Mouse (Mus musculus) limb, embryonic 12.5 days (tissue): ENCODE measurements at regions not wholly inside any gene's neighbourhood (a gene's known extent, or its start where the extent isn't known, plus 50 kb on each side); places are given as distances from the start of the nearest gene placed in this dataset.

Experiments
- ATAC-seq: fragments of 200-750 bp; cut with Nextera tagmentation; 2 replicates; pipeline ENCODE4 v1.8.0; 2017; ENCODE audit warnings: low read depth, moderate TSS enrichment; ENCODE audit not compliant: insufficient number of reproducible peaks, insufficient read depth, low FRiP score, low TSS enrichment
- H3K27ac ChIP-seq: fragments of 300-500 bp; sonication (generic); 2 replicates; pipeline ENCODE4 v1.5.1; 2016; ENCODE audit warnings: mild to moderate bottlenecking, moderate library complexity
- H3K27me3 ChIP-seq: fragments of 300-500 bp; sonication (generic); 2 replicates; pipeline ENCODE4 v1.6.1; 2016; ENCODE audit warnings: mild to moderate bottlenecking, moderate library complexity
- H3K36me3 ChIP-seq: fragments of 300-500 bp; sonication (generic); 2 replicates; pipeline ENCODE4 v1.6.1; 2016; ENCODE audit warnings: mild to moderate bottlenecking, moderate library complexity
- H3K4me1 ChIP-seq: fragments of 300-500 bp; sonication (generic); replicated peaks from 2 replicates; pipeline ENCODE4 v1.6.1; 2016
- H3K4me2 ChIP-seq: fragments of 300-500 bp; sonication (generic); 2 replicates; pipeline ENCODE4 v1.6.1; 2016; ENCODE audit warnings: mild to moderate bottlenecking, moderate library complexity
- H3K4me3 ChIP-seq: fragments of 300-500 bp; sonication (generic); replicated peaks from 2 replicates; pipeline ENCODE4 v1.5.1; 2016; ENCODE audit warnings: mild to moderate bottlenecking
- H3K9ac ChIP-seq: fragments of 300-500 bp; sonication (generic); replicated peaks from 2 replicates; pipeline ENCODE4 v1.6.1; 2016; ENCODE audit warnings: mild to moderate bottlenecking, moderate library complexity
- H3K9me3 ChIP-seq: fragments of 300-500 bp; sonication (generic); 2 replicates; pipeline ENCODE4 v1.6.1; 2016; ENCODE audit warnings: mild to moderate bottlenecking, moderate library complexity
- WGBS: fragments of 180-500 bp; shearing (Covaris S2); methylation state at CpG from one replicate; pipeline ENCODE4 v1.1.7; 2016; 5-methylcytosine and 5-hydroxymethylcytosine counted together

DNA sequence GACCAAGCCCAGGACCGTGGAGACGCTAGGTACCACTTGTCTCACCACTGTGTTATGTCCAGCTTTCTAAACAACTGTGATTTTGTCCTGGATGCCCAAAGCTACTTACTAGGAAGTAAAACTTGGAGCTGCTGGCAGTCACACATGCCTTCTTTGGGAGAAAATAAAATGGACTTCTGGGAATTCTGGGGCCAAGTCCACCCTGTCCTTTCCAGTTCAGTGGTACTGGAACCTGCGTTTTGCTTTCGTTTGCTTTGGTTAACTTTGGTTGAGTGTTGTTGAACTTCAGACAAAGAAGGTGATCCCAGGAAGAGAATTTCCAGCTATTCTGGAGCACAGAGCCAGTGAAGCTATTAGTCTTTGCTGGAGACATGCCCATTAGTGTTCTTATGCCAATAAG is 139.8 kb downstream of the Gm9817 start:
- H3K4me1 ChIP-seq: peaks cover 9% of the 10 kb centered on the region
- no peak overlapping the region for H3K27ac ChIP-seq
- no peak overlapping the region for H3K4me2 ChIP-seq
- no peak overlapping the region for H3K9ac ChIP-seq
- H3K4me3 ChIP-seq: no peak overlapping the region
- no peak for ATAC-seq
- H3K27me3 ChIP-seq: no peaks in the 10 kb centered on the region
- H3K9me3 ChIP-seq: no peaks in the 10 kb centered on the region
- WGBS: 97% methylated on average over 4 of the region's 4 CpGs
- no peaks in the 10 kb centered on the region for H3K36me3 ChIP-seq

GRCm38 (mm10) chr13:45219671-45220070 is 141.2 kb downstream of the Gm9817 start:
- no peak for ATAC-seq
- no peak overlapping the region for H3K27ac ChIP-seq
- H3K4me1 ChIP-seq: no peaks in the 10 kb centered on the region
- WGBS: 38% methylated on average over 3 of the region's 3 CpGs
- no peaks in the 10 kb centered on the region for H3K27me3 ChIP-seq
- no peaks in the 10 kb centered on the region for H3K36me3 ChIP-seq
- H3K4me2 ChIP-seq: no peak overlapping the region
- H3K9me3 ChIP-seq: no peaks in the 10 kb centered on the region
- H3K9ac ChIP-seq: no peak overlapping the region
- H3K4me3 ChIP-seq: no peak overlapping the region

DNA sequence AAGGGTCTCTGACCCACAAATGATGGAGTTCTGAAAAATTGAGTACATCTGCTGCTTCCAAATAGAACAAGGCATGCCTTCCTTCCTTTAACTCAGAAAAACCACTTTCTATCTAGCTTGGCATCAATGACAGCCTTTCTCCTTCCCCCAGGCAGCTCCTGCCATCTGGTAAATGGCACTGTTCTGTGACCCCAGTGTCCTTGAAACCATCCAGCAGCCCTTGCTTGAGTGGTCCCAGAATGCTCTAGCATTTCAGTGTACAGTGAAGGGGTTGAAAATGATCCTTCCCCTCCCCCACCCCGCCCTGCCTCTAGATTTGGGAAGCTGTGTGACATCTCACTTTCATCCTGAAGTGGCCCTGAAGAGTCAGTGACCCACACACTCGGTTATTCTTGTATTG is 152.3 kb downstream of the Gm9817 start:
- H3K27me3 ChIP-seq: no peaks in the 10 kb centered on the region; the same call in 1 of the 2 replicates
- no peaks in the 10 kb centered on the region for H3K9me3 ChIP-seq
- no peak overlapping the region for H3K27ac ChIP-seq
- no peak for ATAC-seq
- H3K9ac ChIP-seq: no peak overlapping the region
- 0 out of 2 replicates have a peak, but pooled peaks cover 3% of the 10 kb centered on the region for H3K4me1 ChIP-seq
- WGBS: 79% methylated on average over 2 of the region's 2 CpGs
- H3K4me3 ChIP-seq: no peak overlapping the region
- no peak overlapping the region for H3K4me2 ChIP-seq
- no peaks in the 10 kb centered on the region for H3K36me3 ChIP-seq

DNA sequence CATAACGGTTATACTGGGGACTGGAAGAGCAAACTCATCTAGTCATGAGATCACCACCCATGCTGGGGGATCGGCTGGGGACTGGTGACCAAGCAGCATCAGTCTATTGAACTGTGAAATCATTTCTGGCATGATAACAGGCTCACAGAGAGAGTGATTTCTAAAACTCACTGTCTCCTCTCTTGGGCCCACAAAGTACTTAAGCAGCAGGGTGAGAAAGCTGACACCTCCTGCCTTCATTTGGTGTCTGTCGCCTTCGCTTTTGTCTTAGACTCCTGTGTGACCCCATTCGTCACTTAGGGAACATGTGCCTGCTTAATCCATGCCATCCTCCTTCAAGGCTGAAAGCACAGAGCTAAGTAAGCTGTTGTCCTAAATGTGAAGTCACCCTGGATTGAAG is 154.3 kb upstream of the Mylip start:
- Histone ChIP-seq H3K9me3 (no peaks in the 10 kb centered on the region), H3K27ac (no peak overlapping the region), H3K36me3 (no peaks in the 10 kb centered on the region), H3K4me2 (no peak overlapping the region), H3K4me1 (peaks cover 18% of the 10 kb centered on the region), H3K9ac (no peak overlapping the region), H3K4me3 (no peak overlapping the region), H3K27me3 (no peaks in the 10 kb centered on the region)
- ATAC-seq: no peak
- WGBS: 62% methylated on average over 5 of the region's 5 CpGs

GRCm38 (mm10) chr13:45238258-45238657 is 151.3 kb upstream of the Mylip start:
- no peak overlapping the region for H3K4me3 ChIP-seq

DNA sequence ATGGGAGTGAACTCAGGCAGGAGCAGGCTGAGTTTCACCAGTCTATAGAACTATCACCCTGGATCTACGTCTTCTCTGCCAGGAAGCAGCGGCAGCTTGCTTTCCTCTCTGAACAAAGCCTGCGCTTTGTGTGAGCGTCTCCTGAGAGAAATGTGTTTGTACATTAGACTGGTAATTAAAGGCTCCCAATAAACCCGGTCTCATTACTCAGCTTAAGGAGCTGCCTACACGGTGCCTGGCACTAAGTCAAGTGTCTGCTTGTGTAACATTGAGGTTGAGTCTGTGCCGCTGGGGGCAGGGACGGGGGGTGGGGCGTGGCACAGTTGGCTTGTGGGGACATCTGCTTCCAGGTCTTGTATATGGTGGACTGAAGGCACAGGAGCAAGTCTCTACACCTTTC is 150.4 kb upstream of the Mylip start:
- no peaks in the 10 kb centered on the region for H3K36me3 ChIP-seq
- H3K4me1 ChIP-seq: peaks cover 22% of the 10 kb centered on the region
- H3K9me3 ChIP-seq: no peaks in the 10 kb centered on the region
- ATAC-seq: no peak; the same call in 1 of the 2 replicates
- no peak overlapping the region for H3K4me3 ChIP-seq
- WGBS: 41% methylated on average over 9 of the region's 9 CpGs
- H3K27ac ChIP-seq: peak overlapping the region; percentile 26; the same call in 1 of the 2 replicates
- peak overlapping the region; percentile 23 for H3K4me2 ChIP-seq
- H3K27me3 ChIP-seq: no peaks in the 10 kb centered on the region
- H3K9ac ChIP-seq: no peak overlapping the region

More at GRCm38 (mm10) chr13:45238258-45238657, 151.3 kb upstream of the Mylip start:
- no peak overlapping the region for H3K4me2 ChIP-seq
- H3K36me3 ChIP-seq: no peaks in the 10 kb centered on the region
- peaks cover 22% of the 10 kb centered on the region for H3K4me1 ChIP-seq
- H3K27me3 ChIP-seq: no peaks in the 10 kb centered on the region
- H3K9ac ChIP-seq: no peak overlapping the region
- 72% methylated on average over 7 of the region's 7 CpGs for WGBS
- H3K27ac ChIP-seq: no peak overlapping the region
- ATAC-seq: no peak
- H3K9me3 ChIP-seq: no peaks in the 10 kb centered on the region

DNA sequence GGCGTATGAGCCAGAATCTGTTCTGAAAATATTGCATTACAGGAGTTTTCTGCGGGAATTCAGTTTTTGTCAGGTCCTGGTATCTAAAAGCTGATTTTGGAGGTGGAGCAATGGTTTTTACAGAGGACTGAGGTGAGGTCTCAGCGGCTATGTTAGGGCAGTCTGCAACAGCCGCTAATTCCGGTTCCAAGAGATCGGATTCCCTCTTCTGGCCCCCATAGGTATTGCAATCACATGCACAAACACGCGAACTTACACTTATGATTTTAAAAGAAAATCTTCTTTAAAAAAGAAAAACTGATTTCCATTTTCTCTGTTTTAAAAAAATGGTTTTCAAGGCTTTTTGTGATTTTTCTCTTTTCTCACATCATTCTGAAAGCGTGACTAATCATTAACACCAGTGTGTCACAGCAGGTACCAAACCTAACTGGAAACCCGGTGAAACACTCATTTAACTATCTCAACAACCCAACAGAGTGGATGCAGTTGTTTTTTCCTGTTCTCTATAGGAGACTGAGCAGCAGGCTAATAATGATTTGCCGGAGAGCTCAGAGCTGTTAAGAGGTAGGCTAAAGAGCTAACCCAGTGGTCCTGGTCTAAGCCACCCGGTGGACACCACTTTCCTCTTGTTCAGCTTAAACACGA is 149.4 kb upstream of the Mylip start:
- Histone ChIP-seq H3K4me3 (no peak overlapping the region), H3K4me1 (peaks cover 31% of the 10 kb centered on the region), H3K9ac (no peak overlapping the region), H3K9me3 (no peaks in the 10 kb centered on the region), H3K27me3 (no peaks in the 10 kb centered on the region), H3K27ac (no peak overlapping the region), H3K4me2 (no peak overlapping the region), H3K36me3 (no peaks in the 10 kb centered on the region)
- no peak for ATAC-seq
- 75% methylated on average over 13 of the region's 13 CpGs for WGBS

GRCm38 (mm10) chr13:45242261-45242660 is 147.3 kb upstream of the Mylip start:
- Histone ChIP-seq H3K4me3 (no peak overlapping the region), H3K27ac (no peak overlapping the region), H3K9ac (no peak overlapping the region), H3K27me3 (no peaks in the 10 kb centered on the region), H3K4me1 (peaks cover 42% of the 10 kb centered on the region), H3K9me3 (no peaks in the 10 kb centered on the region), H3K4me2 (no peak overlapping the region), H3K36me3 (no peaks in the 10 kb centered on the region)
- 57% methylated on average over 3 of the region's 3 CpGs for WGBS
- no peak for ATAC-seq

GRCm38 (mm10) chr13:45242750-45243149 is 146.8 kb upstream of the Mylip start:
- Histone ChIP-seq H3K4me1 (peaks cover 42% of the 10 kb centered on the region), H3K4me3 (no peak overlapping the region), H3K4me2 (no peak overlapping the region), H3K9me3 (no peaks in the 10 kb centered on the region), H3K27ac (no peak overlapping the region), H3K27me3 (no peaks in the 10 kb centered on the region), H3K36me3 (no peaks in the 10 kb centered on the region), H3K9ac (no peak overlapping the region)
- ATAC-seq: no peak
- WGBS: 52% methylated on average over 12 of the region's 12 CpGs

- H3K36me3 ChIP-seq: no peaks in the 10 kb centered on the region
- H3K4me2 ChIP-seq: no peak overlapping the region
- H3K4me1 ChIP-seq: peaks cover 36% of the 10 kb centered on the region
- no peaks in the 10 kb centered on the region for H3K9me3 ChIP-seq
- 0 out of 2 replicates have a peak overlapping the region, but pooled peaks have one; percentile 23 for H3K27ac ChIP-seq
- H3K9ac ChIP-seq: no peak overlapping the region
- no peak for ATAC-seq
- 48% methylated on average over 5 of the region's 5 CpGs for WGBS
- no peaks in the 10 kb centered on the region for H3K27me3 ChIP-seq
- no peak overlapping the region for H3K4me3 ChIP-seq
These were observed 143.9 kb upstream of the Mylip start for GRCm38 (mm10) chr13:45245651-45246050.

- Histone ChIP-seq H3K27me3 (no peaks in the 10 kb centered on the region), H3K4me2 (no peak overlapping the region), H3K36me3 (no peaks in the 10 kb centered on the region), H3K9me3 (no peaks in the 10 kb centered on the region), H3K27ac (no peak overlapping the region), H3K9ac (no peak overlapping the region), H3K4me1 (peaks cover 36% of the 10 kb centered on the region), H3K4me3 (no peak overlapping the region)
- no peak for ATAC-seq
- WGBS: 66% methylated on average over 2 of the region's 2 CpGs
These were observed 143.2 kb upstream of the Mylip start for GRCm38 (mm10) chr13:45246341-45246740.

GRCm38 (mm10) chr13:45250028-45250427 is 139.5 kb upstream of the Mylip start:
- Histone ChIP-seq H3K9me3 (no peaks in the 10 kb centered on the region), H3K4me3 (no peak overlapping the region), H3K4me1 (peaks cover 37% of the 10 kb centered on the region), H3K9ac (no peak overlapping the region), H3K4me2 (no peak overlapping the region), H3K27me3 (no peaks in the 10 kb centered on the region), H3K27ac (no peak overlapping the region), H3K36me3 (no peaks in the 10 kb centered on the region)
- no peak for ATAC-seq
- 58% methylated on average over 1 of the region's 1 CpGs for WGBS
